Mouse (Mus musculus) forebrain, embryonic 16.5 days (tissue): Measurements from ENCODE around the gene Gm13691. TPM values are rescaled to one million over a fixed set of nuclear protein-coding genes. Genes with fewer than 3 reads are reported as not detected.
"Not testable (repeated sequence)": the region's sequence is repeated elsewhere in the genome, so short reads cannot be mapped to it uniquely, and the experiment has no call there.

Source experiments
- ATAC-seq: fragments of 200-750 bp; cut with Nextera tagmentation; 2 replicates; pipeline ENCODE4 v1.8.0; 2017; ENCODE audit warnings: mild to moderate bottlenecking, moderate library complexity
- H3K27ac ChIP-seq: fragments of 300-500 bp; sonication (generic); 2 replicates; pipeline ENCODE4 v1.5.1; 2014; ENCODE audit warnings: low read length, control low read depth
- H3K27me3 ChIP-seq: fragments of 300-500 bp; sonication (generic); replicated peaks from 2 replicates; pipeline ENCODE4 v1.6.1; 2014; ENCODE audit warnings: low read length; ENCODE audit not compliant: control insufficient read depth, insufficient read depth
- H3K36me3 ChIP-seq: fragments of 300-500 bp; sonication (generic); 2 replicates; pipeline ENCODE4 v1.6.1; 2014; ENCODE audit not compliant: control insufficient read depth, insufficient read depth
- H3K4me1 ChIP-seq: fragments of 300-500 bp; sonication (generic); replicated peaks from 2 replicates; pipeline ENCODE4 v1.6.1; 2014; ENCODE audit warnings: low read length; ENCODE audit not compliant: control insufficient read depth, insufficient read depth
- H3K4me2 ChIP-seq: fragments of 300-500 bp; sonication (generic); 2 replicates; pipeline ENCODE4 v1.6.1; 2014; ENCODE audit warnings: mild to moderate bottlenecking, low read length, control low read depth
- H3K4me3 ChIP-seq: fragments of 300-500 bp; sonication (generic); replicated peaks from 2 replicates; pipeline ENCODE4 v1.5.1; 2014; ENCODE audit warnings: mild to moderate bottlenecking, low read length, control low read depth
- H3K9ac ChIP-seq: fragments of 300-500 bp; sonication (generic); replicated peaks from 2 replicates; pipeline ENCODE4 v1.6.1; 2014; ENCODE audit warnings: low read depth, low read length, control low read depth
- H3K9me3 ChIP-seq: fragments of 300-500 bp; sonication (generic); 2 replicates; pipeline ENCODE4 v1.6.1; 2016; ENCODE audit warnings: low read length; ENCODE audit not compliant: control insufficient read depth
- WGBS: fragments of 180-500 bp; shearing (Covaris S2); extraction: QIAGEN DNeasy Blood & Tissue Kit; methylation state at CpG from one replicate; pipeline ENCODE4 v1.1.7; 2014; 5-methylcytosine and 5-hydroxymethylcytosine counted together
- polyA plus RNA-seq: library from polyadenylated mRNA; unstranded; fragments of >200 nt; fragmentation: Nextera tagmentation; extraction: Ambion mirVana; gene quantifications from 2 replicates; pipeline ENCODE4 v1.2.1, GENCODE M21; 2015

Gene Gm13691
- polyA plus RNA-seq, 1 experiment from 2014 or later, result not detected

DNA sequence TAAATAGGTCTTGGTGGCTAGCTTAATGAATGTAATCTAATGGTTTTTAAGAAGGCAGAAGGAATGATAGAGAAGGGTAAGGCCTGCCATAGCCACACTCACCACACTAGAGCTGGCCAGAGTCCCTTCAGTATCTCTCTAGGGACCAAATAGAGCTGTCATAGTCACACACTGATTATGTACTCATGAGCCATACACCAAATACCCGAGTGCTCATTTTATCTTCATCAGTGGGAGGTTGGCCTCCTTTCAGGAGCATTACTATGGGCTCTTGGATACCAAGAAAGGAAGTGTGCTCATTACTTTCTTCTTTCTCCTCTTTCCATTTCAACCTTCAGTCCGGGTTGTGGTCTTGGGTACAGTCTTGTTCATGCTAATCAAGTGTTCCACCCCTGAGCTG, 31.6 kb downstream of the Gm13691 start:
- H3K4me3 ChIP-seq, result no peak overlapping the region
- H3K9me3 ChIP-seq, result no peaks in the 10 kb centered on the region
- no peak for ATAC-seq
- no peak overlapping the region for H3K9ac ChIP-seq
- 0 out of 2 replicates have a peak, but pooled peaks cover 2% of the 10 kb centered on the region for H3K4me1 ChIP-seq
- H3K27me3 ChIP-seq, result no peaks in the 10 kb centered on the region
- H3K27ac ChIP-seq, result no peak overlapping the region
- H3K4me2 ChIP-seq, result no peak overlapping the region
- 74% methylated on average over 2 of the region's 2 CpGs for WGBS
- H3K36me3 ChIP-seq, result no peaks in the 10 kb centered on the region

DNA sequence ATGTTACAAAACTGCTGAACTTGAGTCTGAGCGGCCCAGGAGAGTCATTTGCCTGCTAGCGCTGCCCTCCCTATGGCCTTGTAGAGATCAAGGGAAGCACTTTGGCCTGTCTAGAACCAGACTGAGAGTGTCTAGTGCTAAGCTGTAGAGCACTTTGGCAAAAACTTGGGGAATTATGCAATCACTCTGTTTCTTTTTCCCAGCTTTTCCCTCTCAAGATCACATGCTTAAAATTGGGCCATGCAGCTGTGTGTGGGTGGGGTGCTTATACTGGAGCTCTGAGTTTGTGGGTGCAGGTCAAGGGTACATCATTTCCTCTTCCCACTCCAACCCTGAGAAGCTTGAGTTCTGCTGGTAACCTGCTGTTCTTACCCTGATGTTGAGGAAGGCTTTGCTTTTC, 32.6 kb downstream of the Gm13691 start:
- Histone ChIP-seq H3K4me1 (0 out of 2 replicates have a peak, but pooled peaks cover 2% of the 10 kb centered on the region), H3K9ac (no peak overlapping the region), H3K4me3 (no peak overlapping the region), H3K36me3 (no peaks in the 10 kb centered on the region), H3K4me2 (no peak overlapping the region), H3K27me3 (no peaks in the 10 kb centered on the region), H3K9me3 (no peaks in the 10 kb centered on the region), H3K27ac (no peak overlapping the region)
- WGBS, result 94% methylated on average over 2 of the region's 2 CpGs
- ATAC-seq, result no peak

DNA sequence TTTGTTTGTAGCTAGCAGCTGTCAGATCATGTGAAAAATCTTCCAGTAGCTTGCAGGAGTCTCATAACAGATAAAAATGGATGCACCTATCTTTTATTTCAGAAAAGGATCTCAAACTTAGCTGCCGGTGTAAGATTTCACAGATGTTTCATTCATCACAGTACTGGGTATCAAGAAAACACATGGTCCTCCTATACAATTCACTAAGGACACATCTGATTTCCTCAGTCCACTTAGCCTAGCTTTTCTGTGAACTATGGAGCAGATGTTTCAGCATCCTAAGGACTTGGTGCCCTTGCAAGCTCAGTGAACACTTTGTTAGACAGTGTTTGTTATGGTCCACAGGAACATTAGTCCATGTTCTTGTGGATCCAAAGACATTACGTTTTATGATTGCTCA, 33.0 kb downstream of the Gm13691 start:
- no peaks in the 10 kb centered on the region for H3K9me3 ChIP-seq
- no peaks in the 10 kb centered on the region for H3K27me3 ChIP-seq
- no peak overlapping the region for H3K27ac ChIP-seq
- no peak overlapping the region for H3K9ac ChIP-seq
- 0 out of 2 replicates have a peak, but pooled peaks cover 2% of the 10 kb centered on the region for H3K4me1 ChIP-seq
- WGBS, result 81% methylated on average over 2 of the region's 2 CpGs
- no peaks in the 10 kb centered on the region for H3K36me3 ChIP-seq
- ATAC-seq, result no peak
- H3K4me2 ChIP-seq, result no peak overlapping the region
- H3K4me3 ChIP-seq, result no peak overlapping the region

DNA sequence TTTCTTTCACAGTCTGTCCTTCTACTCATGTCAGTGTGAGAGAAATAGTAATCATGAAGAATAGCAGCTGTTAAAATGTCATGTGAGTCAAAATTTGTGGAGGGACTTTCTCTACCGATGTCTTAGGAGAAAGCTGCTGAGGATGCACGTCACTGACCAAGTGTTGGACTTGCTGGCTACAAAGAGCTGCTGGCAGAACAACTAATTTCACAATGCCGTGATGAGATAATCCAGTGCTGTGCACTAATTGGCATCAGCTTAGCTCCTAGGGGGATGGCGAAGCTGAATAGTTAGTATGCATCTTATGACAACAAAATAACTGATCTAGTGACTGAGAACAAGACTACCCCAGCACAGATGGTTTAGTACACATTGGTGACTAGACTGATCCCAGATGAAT, 34.9 kb downstream of the Gm13691 start:
- H3K9ac ChIP-seq, result no peak overlapping the region
- 7% methylated on average over 4 of the region's 4 CpGs for WGBS
- H3K36me3 ChIP-seq, result no peaks in the 10 kb centered on the region
- no peaks in the 10 kb centered on the region for H3K27me3 ChIP-seq
- 0 out of 2 replicates have a peak, but pooled peaks cover 2% of the 10 kb centered on the region for H3K4me1 ChIP-seq
- H3K27ac ChIP-seq, result no peak overlapping the region
- H3K9me3 ChIP-seq, result no peaks in the 10 kb centered on the region
- ATAC-seq, result peak; percentile 33; the same call in 1 of the 2 replicates
- H3K4me2 ChIP-seq, result no peak overlapping the region
- no peak overlapping the region for H3K4me3 ChIP-seq

DNA sequence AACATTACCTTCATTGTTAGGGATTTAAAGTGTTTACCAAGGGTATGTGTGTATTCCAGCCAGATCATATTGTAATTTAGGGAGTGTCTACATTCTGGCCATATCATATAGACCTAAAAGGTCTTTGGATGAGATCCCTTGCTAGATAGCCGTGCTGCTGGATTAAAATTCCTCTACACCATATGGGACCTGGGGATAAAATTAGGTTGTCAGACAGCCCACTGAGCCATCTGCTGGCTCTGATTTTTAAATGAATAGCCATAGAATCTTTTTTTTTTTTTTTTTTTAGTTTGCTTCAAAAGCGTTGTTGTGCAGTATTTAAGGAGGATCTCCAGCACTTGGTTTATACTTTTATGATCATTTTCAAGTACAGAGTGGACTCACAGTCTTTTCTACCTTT, 42.2 kb downstream of the Gm13691 start:
- ATAC-seq, result no peak
- Histone ChIP-seq H3K4me1 (no peaks in the 10 kb centered on the region), H3K9me3 (no peaks in the 10 kb centered on the region), H3K4me2 (no peak overlapping the region), H3K9ac (no peak overlapping the region), H3K27me3 (no peaks in the 10 kb centered on the region), H3K27ac (no peak overlapping the region), H3K4me3 (no peak overlapping the region), H3K36me3 (no peaks in the 10 kb centered on the region)
- 72% methylated on average over 2 of the region's 2 CpGs for WGBS

DNA sequence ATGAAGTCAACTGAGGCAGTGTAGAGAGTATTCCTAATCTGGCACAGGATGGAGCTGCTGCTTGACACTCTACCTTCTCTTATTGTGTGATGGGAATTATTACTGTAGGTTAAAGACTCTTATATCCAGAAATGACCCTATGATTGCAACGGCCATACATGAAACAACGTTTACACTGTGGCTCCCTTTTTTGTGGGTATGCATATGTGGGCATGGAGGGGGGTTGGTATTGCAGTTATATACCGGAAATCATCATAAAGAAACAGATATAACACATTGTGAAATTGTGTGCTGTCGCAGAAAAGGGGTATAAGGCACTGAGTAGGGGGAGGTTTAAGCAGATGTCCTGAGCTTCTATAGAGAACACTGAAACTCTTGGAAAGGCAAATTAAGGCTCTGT, 45.6 kb downstream of the Gm13691 start:
- H3K36me3 ChIP-seq, result no peaks in the 10 kb centered on the region
- no peak for ATAC-seq
- 87% methylated on average over 4 of the region's 4 CpGs for WGBS
- H3K4me1 ChIP-seq, result no peaks in the 10 kb centered on the region
- no peak overlapping the region for H3K27ac ChIP-seq
- no peaks in the 10 kb centered on the region for H3K9me3 ChIP-seq
- H3K4me3 ChIP-seq, result no peak overlapping the region
- H3K4me2 ChIP-seq, result no peak overlapping the region
- H3K9ac ChIP-seq, result no peak overlapping the region
- H3K27me3 ChIP-seq, result no peaks in the 10 kb centered on the region

DNA sequence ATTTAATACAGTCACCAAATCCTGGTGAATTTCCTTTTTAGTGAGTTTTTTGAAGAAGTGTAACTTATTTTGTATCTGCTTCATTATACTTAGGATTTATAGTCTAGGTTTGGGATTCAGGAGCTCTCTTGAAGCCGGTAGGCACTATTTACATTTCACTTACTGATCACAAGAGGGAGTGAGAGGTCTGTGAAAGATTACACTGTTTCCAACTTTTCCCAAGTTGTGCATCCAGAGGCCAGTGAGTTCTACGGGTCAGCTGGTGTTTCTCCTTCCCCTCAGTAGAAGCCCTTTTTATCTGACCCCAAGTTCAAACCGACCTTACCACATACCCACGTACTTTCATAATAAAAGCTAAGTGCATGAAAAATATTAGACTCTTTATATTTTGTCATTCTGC, 47.0 kb downstream of the Gm13691 start:
- Histone ChIP-seq H3K4me3 (no peak overlapping the region), H3K36me3 (no peaks in the 10 kb centered on the region), H3K9ac (no peak overlapping the region), H3K4me2 (no peak overlapping the region), H3K9me3 (no peaks in the 10 kb centered on the region), H3K27ac (no peak overlapping the region), H3K4me1 (no peaks in the 10 kb centered on the region), H3K27me3 (no peaks in the 10 kb centered on the region)
- 30% methylated on average over 4 of the region's 4 CpGs for WGBS
- no peak for ATAC-seq

DNA sequence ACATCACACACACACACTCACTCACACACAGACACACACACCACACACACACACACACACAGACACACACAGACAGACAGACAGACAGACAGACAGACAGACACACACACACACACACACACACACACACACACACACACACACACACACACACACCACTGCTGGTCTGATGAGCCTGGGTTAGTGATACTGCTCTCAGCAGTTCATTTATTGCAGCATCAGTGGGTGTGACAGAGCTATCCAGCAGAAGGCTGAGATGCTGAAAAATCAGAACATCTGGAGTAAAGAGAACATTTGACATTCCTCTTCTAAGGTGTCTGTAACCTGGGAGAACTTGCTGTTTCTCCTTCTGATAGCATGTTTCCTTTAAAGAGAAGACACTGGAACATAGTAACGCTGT, 47.6 kb downstream of the Gm13691 start:
- not testable (repeated sequence) for H3K4me3 ChIP-seq, H3K4me1 ChIP-seq, H3K9me3 ChIP-seq, ATAC-seq, H3K9ac ChIP-seq, H3K36me3 ChIP-seq, H3K4me2 ChIP-seq, H3K27ac ChIP-seq, H3K27me3 ChIP-seq
- WGBS, result 81% methylated on average over 1 of the region's 1 CpGs

DNA sequence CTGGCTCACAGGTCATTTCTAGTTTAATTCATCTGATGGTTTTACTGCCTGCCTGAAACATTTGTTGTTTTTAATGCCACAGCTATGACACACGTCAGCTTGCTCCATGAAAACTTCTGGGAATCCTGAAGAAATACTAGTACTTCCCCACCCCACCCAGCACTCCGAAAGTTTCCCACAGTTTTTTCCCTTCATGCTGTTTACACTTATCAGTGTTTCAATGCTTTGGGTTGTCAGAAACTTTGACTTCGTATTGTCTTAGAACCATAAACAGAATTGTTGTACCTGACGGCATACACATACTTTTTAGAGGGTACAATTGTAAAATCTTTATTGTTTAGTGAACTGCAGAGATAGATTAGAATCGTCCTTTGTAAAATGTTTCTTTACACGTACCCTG, 48.9 kb downstream of the Gm13691 start:
- no peak for ATAC-seq
- Histone ChIP-seq H3K27me3 (no peaks in the 10 kb centered on the region), H3K36me3 (no peaks in the 10 kb centered on the region), H3K4me3 (no peak overlapping the region), H3K9ac (no peak overlapping the region), H3K27ac (no peak overlapping the region), H3K9me3 (no peaks in the 10 kb centered on the region), H3K4me2 (no peak overlapping the region), H3K4me1 (no peaks in the 10 kb centered on the region)
- WGBS, result 76% methylated on average over 6 of the region's 6 CpGs
